Mouse (Mus musculus): ENCODE results near the gene Lsm7. TPM values are rescaled to one million over a fixed set of nuclear protein-coding genes. Genes with fewer than 3 reads are reported as not detected.

Lsm7 gene
- polyA plus RNA-seq, 1 experiment from 2014 or later, result 138 TPM

- no peaks in the 10 kb centered on the region for H3K27me3 ChIP-seq (replicated peaks; ENCODE audit: insufficient read depth, low read length)
- ATAC-seq, result no peak
- no peaks in the 10 kb centered on the region for H3K9me3 ChIP-seq (ENCODE audit: low read length)
- H3K27ac ChIP-seq (ENCODE audit: low read length), result no peak overlapping the region
- WGBS, result 94% methylated on average over 5 of the region's 5 CpGs
- no peak overlapping the region for H3K4me2 ChIP-seq (replicated peaks; ENCODE audit: low read depth, low read length)
- H3K4me3 ChIP-seq (ENCODE audit: low read depth, low read length), result no peak overlapping the region
- H3K4me1 ChIP-seq (ENCODE audit: insufficient read depth, low read depth, low read length), result no peaks in the 10 kb centered on the region
- TF ChIP-seq CTCF (IDR thresholded peaks at IDR 0.05) (no peak), EP300 (IDR thresholded peaks at IDR 0.05) (no peak)
- H3K36me3 ChIP-seq (ENCODE audit: insufficient read depth, low read length), result peaks cover 7% of the 10 kb centered on the region; the same call in 1 of the 2 replicates
- DNase-seq (ENCODE audit: low spot score), result no peak
- no peak overlapping the region for H3K9ac ChIP-seq (replicated peaks; ENCODE audit: low read depth)
Measured at GRCm38 (mm10) chr10:80862305-80862704, 7.3 kb upstream of the Lsm7 start.

- DNase-seq (ENCODE audit: low spot score) (no peak), ATAC-seq (no peak)
- Histone ChIP-seq H3K4me3 (ENCODE audit: low read depth, low read length) (no peak overlapping the region), H3K27me3 (replicated peaks; ENCODE audit: insufficient read depth, low read length) (no peaks in the 10 kb centered on the region), H3K9me3 (ENCODE audit: low read length) (no peaks in the 10 kb centered on the region), H3K4me2 (replicated peaks; ENCODE audit: low read depth, low read length) (no peak overlapping the region), H3K9ac (replicated peaks; ENCODE audit: low read depth) (no peak overlapping the region), H3K27ac (ENCODE audit: low read length) (no peak overlapping the region), H3K4me1 (ENCODE audit: insufficient read depth, low read depth, low read length) (peaks cover 5% of the 10 kb centered on the region; the same call in 1 of the 2 replicates), H3K36me3 (ENCODE audit: insufficient read depth, low read length) (peaks cover 7% of the 10 kb centered on the region; the same call in 1 of the 2 replicates)
- 53% methylated on average over 7 of the region's 7 CpGs for WGBS
- TF ChIP-seq CTCF (IDR thresholded peaks at IDR 0.05), result no peak
Measured at GRCm38 (mm10) chr10:80858350-80858935, 3.4 kb upstream of the Lsm7 start.

GRCm38 (mm10) chr10:80857848-80858247 lies 2.8 kb upstream of the Lsm7 start:
- H3K27ac ChIP-seq (ENCODE audit: low read length), result no peak overlapping the region
- no peak for DNase-seq (ENCODE audit: low spot score)
- peaks cover 7% of the 10 kb centered on the region; the same call in 1 of the 2 replicates for H3K36me3 ChIP-seq (ENCODE audit: insufficient read depth, low read length)
- H3K4me3 ChIP-seq (ENCODE audit: low read depth, low read length), result no peak overlapping the region
- no peaks in the 10 kb centered on the region for H3K9me3 ChIP-seq (ENCODE audit: low read length)
- no peaks in the 10 kb centered on the region for H3K27me3 ChIP-seq (replicated peaks; ENCODE audit: insufficient read depth, low read length)
- 53% methylated on average over 3 of the region's 3 CpGs for WGBS
- H3K4me2 ChIP-seq (replicated peaks; ENCODE audit: low read depth, low read length), result no peak overlapping the region
- TF ChIP-seq EP300 (IDR thresholded peaks at IDR 0.05) (no peak), CTCF (IDR thresholded peaks at IDR 0.05) (no peak)
- ATAC-seq, result no peak
- no peak overlapping the region for H3K9ac ChIP-seq (replicated peaks; ENCODE audit: low read depth)
- peaks cover 5% of the 10 kb centered on the region; the same call in 1 of the 2 replicates for H3K4me1 ChIP-seq (ENCODE audit: insufficient read depth, low read depth, low read length)

GRCm38 (mm10) chr10:80857386-80857785 lies 2.4 kb upstream of the Lsm7 start:
- no peak overlapping the region for H3K4me2 ChIP-seq (replicated peaks; ENCODE audit: low read depth, low read length)
- peaks cover 7% of the 10 kb centered on the region; the same call in 1 of the 2 replicates for H3K36me3 ChIP-seq (ENCODE audit: insufficient read depth, low read length)
- no peaks in the 10 kb centered on the region for H3K27me3 ChIP-seq (replicated peaks; ENCODE audit: insufficient read depth, low read length)
- H3K27ac ChIP-seq (ENCODE audit: low read length), result no peak overlapping the region
- no peak overlapping the region for H3K9ac ChIP-seq (replicated peaks; ENCODE audit: low read depth)
- no peaks in the 10 kb centered on the region for H3K9me3 ChIP-seq (ENCODE audit: low read length)
- WGBS, result 48% methylated on average over 8 of the region's 8 CpGs
- DNase-seq (ENCODE audit: low spot score), result no peak
- TF ChIP-seq EP300 (IDR thresholded peaks at IDR 0.05) (no peak), CTCF (IDR thresholded peaks at IDR 0.05) (no peak)
- H3K4me3 ChIP-seq (ENCODE audit: low read depth, low read length), result no peak overlapping the region
- no peak for ATAC-seq
- H3K4me1 ChIP-seq (ENCODE audit: insufficient read depth, low read depth, low read length), result peaks cover 5% of the 10 kb centered on the region; the same call in 1 of the 2 replicates

GRCm38 (mm10) chr10:80856908-80857307 lies 1.9 kb upstream of the Lsm7 start:
- Histone ChIP-seq H3K4me1 (ENCODE audit: insufficient read depth, low read depth, low read length) (peaks cover 5% of the 10 kb centered on the region; the same call in 1 of the 2 replicates), H3K36me3 (ENCODE audit: insufficient read depth, low read length) (peaks cover 5% of the 10 kb centered on the region; the same call in 1 of the 2 replicates), H3K4me3 (ENCODE audit: low read depth, low read length) (no peak overlapping the region), H3K9me3 (ENCODE audit: low read length) (no peaks in the 10 kb centered on the region), H3K9ac (replicated peaks; ENCODE audit: low read depth) (no peak overlapping the region), H3K4me2 (replicated peaks; ENCODE audit: low read depth, low read length) (no peak overlapping the region), H3K27ac (ENCODE audit: low read length) (no peak overlapping the region), H3K27me3 (replicated peaks; ENCODE audit: insufficient read depth, low read length) (no peaks in the 10 kb centered on the region)
- ATAC-seq (no peak), DNase-seq (ENCODE audit: low spot score) (no peak)
- no peak for TF ChIP-seq CTCF (IDR thresholded peaks at IDR 0.05)
- no peak for TF ChIP-seq EP300 (IDR thresholded peaks at IDR 0.05)
- 70% methylated on average over 5 of the region's 5 CpGs for WGBS

GRCm38 (mm10) chr10:80856267-80856666 lies 1.3 kb upstream of the Lsm7 start:
- H3K36me3 ChIP-seq (ENCODE audit: insufficient read depth, low read length), result no peaks in the 10 kb centered on the region
- no peaks in the 10 kb centered on the region for H3K9me3 ChIP-seq (ENCODE audit: low read length)
- 46% methylated on average over 3 of the region's 3 CpGs for WGBS
- H3K27ac ChIP-seq (ENCODE audit: low read length), result no peak overlapping the region
- TF ChIP-seq CTCF (IDR thresholded peaks at IDR 0.05), result peak; percentile 20
- no peak for TF ChIP-seq EP300 (IDR thresholded peaks at IDR 0.05)
- peaks cover 5% of the 10 kb centered on the region; the same call in 1 of the 2 replicates for H3K4me1 ChIP-seq (ENCODE audit: insufficient read depth, low read depth, low read length)
- H3K4me2 ChIP-seq (replicated peaks; ENCODE audit: low read depth, low read length), result peak overlapping the region; percentile 100
- ATAC-seq (no peak), DNase-seq (ENCODE audit: low spot score) (no peak)
- no peak overlapping the region for H3K4me3 ChIP-seq (ENCODE audit: low read depth, low read length)
- peak overlapping the region; percentile 50; the same call in 1 of the 2 replicates for H3K9ac ChIP-seq (replicated peaks; ENCODE audit: low read depth)
- no peaks in the 10 kb centered on the region for H3K27me3 ChIP-seq (replicated peaks; ENCODE audit: insufficient read depth, low read length)
